Mouse (Mus musculus): ENCODE data around the gene Cd59b. TPM values are rescaled to one million over a fixed set of nuclear protein-coding genes. Genes with fewer than 3 reads are reported as not detected.

The Cd59b gene
- polyA plus RNA-seq (2014; fragmentation: Illumina TruSeq; extraction: RNeasy Lipid Tissue Mini Kit (QIAGEN cat#74804); ENCODE audit: insufficient read depth, low read depth, low replicate concordance), result 6.0 TPM

GRCm38 (mm10) chr2:104069704-104070185 lies at the start of gene Cd59b:
Gene Cd59b, plus strand, starts transcription at chr2:104069849.

GRCm38 (mm10) chr2:104027458-104028138 lies 42.1 kb upstream of the Cd59b start, which contains the start of gene Fbxo3:
Gene Fbxo3, plus strand, starts transcription at chr2:104027721.

GRCm38 (mm10) chr2:104028139-104028723 lies 41.4 kb upstream of the Cd59b start, which contains the start of gene 4931422A03Rik:
Gene 4931422A03Rik, minus strand, starts transcription at chr2:104028361.

GRCm38 (mm10) chr2:104065526-104065925 lies 4.1 kb upstream of the Cd59b start, which contains the start of gene Gm10912:
Gene Gm10912, plus strand, starts transcription at chr2:104065826.

GRCm38 (mm10) chr2:104068450-104068849 lies 1.2 kb upstream of the Cd59b start, which contains the start of gene Gm10799:
Gene Gm10799, minus strand, starts transcription at chr2:104068550.

GRCm38 (mm10) chr2:104095741-104096213 lies 26.1 kb downstream of the Cd59b start, which contains the start of gene Cd59a:
Gene Cd59a, plus strand, starts transcription at chr2:104095801.

GRCm38 (mm10) chr2:104122505-104123378 lies 53.1 kb downstream of the Cd59b start, which contains the start of gene A930018P22Rik:
Gene A930018P22Rik, plus strand, starts transcription at chr2:104122769.

Other genes with a start within 250 kb of the Cd59b start
- 49.0 TPM for gene Lmo2, start 111.9 kb upstream of the Cd59b start, polyA plus RNA-seq (2014; fragmentation: Illumina TruSeq; extraction: RNeasy Lipid Tissue Mini Kit (QIAGEN cat#74804); ENCODE audit: insufficient read depth, low read depth, low replicate concordance)
- gene Fbxo3, start 42.1 kb upstream of the Cd59b start, polyA plus RNA-seq (2014; fragmentation: Illumina TruSeq; extraction: RNeasy Lipid Tissue Mini Kit (QIAGEN cat#74804); ENCODE audit: insufficient read depth, low read depth, low replicate concordance), result 19.9 TPM
- not detected for gene 4931422A03Rik, start 41.5 kb upstream of the Cd59b start, polyA plus RNA-seq (2014; fragmentation: Illumina TruSeq; extraction: RNeasy Lipid Tissue Mini Kit (QIAGEN cat#74804); ENCODE audit: insufficient read depth, low read depth, low replicate concordance)
- gene Gm10912, start 4.0 kb upstream of the Cd59b start, polyA plus RNA-seq (2014; fragmentation: Illumina TruSeq; extraction: RNeasy Lipid Tissue Mini Kit (QIAGEN cat#74804); ENCODE audit: insufficient read depth, low read depth, low replicate concordance), result not detected
- not detected for gene Gm10799, start 1.3 kb upstream of the Cd59b start, polyA plus RNA-seq (2014; fragmentation: Illumina TruSeq; extraction: RNeasy Lipid Tissue Mini Kit (QIAGEN cat#74804); ENCODE audit: insufficient read depth, low read depth, low replicate concordance)
- gene Cd59a, start 26.0 kb downstream of the Cd59b start, polyA plus RNA-seq (2014; fragmentation: Illumina TruSeq; extraction: RNeasy Lipid Tissue Mini Kit (QIAGEN cat#74804); ENCODE audit: insufficient read depth, low read depth, low replicate concordance), result 17.5 TPM
- gene A930018P22Rik, start 52.9 kb downstream of the Cd59b start, polyA plus RNA-seq (2014; fragmentation: Illumina TruSeq; extraction: RNeasy Lipid Tissue Mini Kit (QIAGEN cat#74804); ENCODE audit: insufficient read depth, low read depth, low replicate concordance), result not detected